Mouse (Mus musculus): ENCODE data around the gene Nol10. TPM values are rescaled to one million over a fixed set of nuclear protein-coding genes. Genes with fewer than 3 reads are reported as not detected.

Gene Nol10
- polyA plus RNA-seq, 1 experiment from 2014 or later = 15.0 TPM

DNA sequence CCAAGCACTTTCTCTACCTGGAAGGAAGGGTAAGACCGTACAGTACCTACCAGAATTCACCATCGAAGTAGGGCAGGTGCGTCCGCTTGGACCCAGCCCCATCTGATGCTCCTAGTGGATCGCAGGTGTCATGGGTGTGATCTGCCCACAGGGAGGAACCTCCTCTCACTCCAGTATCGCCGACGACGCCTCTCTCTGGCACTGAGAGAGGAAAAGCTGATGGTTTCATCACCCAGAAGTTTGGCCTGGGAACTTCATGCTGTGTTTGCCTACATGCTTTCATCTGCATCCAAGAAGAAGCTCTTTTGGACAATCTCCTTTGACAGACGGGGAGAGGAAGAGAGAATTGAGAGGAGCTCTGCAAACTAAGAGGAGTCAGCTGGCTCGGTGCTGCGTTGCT, 129.9 kb downstream of the Nol10 start:
- Histone ChIP-seq H3K4me1 (replicated peaks; ENCODE audit: insufficient read depth, low read length) (no peaks in the 10 kb centered on the region), H3K4me2 (ENCODE audit: low read length) (no peak overlapping the region), H3K4me3 (replicated peaks; ENCODE audit: low read depth, low read length) (no peak overlapping the region), H3K36me3 (ENCODE audit: insufficient read depth, low read length) (no peaks in the 10 kb centered on the region), H3K9ac (ENCODE audit: low read depth, low read length) (no peak overlapping the region), H3K27me3 (ENCODE audit: insufficient read depth, low read length) (no peaks in the 10 kb centered on the region), H3K9me3 (replicated peaks; ENCODE audit: low read length) (no peaks in the 10 kb centered on the region), H3K27ac (no peak overlapping the region)
- WGBS = 89% methylated on average over 12 of the region's 12 CpGs
- no peak for DNase-seq (ENCODE audit: low spot score)
- ATAC-seq (replicated peaks; ENCODE audit: low FRiP score, low read depth) = no peak
- no peak for TF ChIP-seq CTCF (IDR thresholded peaks at IDR 0.05; ENCODE audit: low read depth)

DNA sequence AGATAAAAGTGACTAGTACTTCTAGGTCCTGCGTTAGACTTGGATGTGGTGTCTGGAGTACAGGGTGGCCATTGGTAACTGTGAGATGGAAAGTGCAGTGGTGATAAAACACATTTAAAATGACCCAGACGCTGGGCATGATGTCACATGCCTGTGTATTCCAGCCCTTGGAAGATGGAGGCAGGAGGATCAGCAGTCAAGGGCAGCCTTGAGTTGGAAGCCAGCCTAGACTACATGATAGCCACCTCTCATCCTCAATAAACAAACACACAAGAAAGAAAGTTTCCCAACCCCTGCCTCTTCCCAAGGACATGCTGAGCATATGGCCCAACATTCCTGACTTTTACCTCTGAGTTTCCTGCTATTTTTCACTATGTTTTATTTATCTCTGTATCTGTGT, 130.6 kb downstream of the Nol10 start:
- H3K9me3 ChIP-seq (replicated peaks; ENCODE audit: low read length) = no peaks in the 10 kb centered on the region
- DNase-seq (ENCODE audit: low spot score) = no peak
- 88% methylated on average over 2 of the region's 2 CpGs for WGBS
- no peak overlapping the region for H3K4me2 ChIP-seq (ENCODE audit: low read length)
- no peaks in the 10 kb centered on the region for H3K36me3 ChIP-seq (ENCODE audit: insufficient read depth, low read length)
- no peaks in the 10 kb centered on the region for H3K27me3 ChIP-seq (ENCODE audit: insufficient read depth, low read length)
- no peaks in the 10 kb centered on the region for H3K4me1 ChIP-seq (replicated peaks; ENCODE audit: insufficient read depth, low read length)
- TF ChIP-seq CTCF (IDR thresholded peaks at IDR 0.05; ENCODE audit: low read depth) = no peak
- no peak overlapping the region for H3K9ac ChIP-seq (ENCODE audit: low read depth, low read length)
- no peak overlapping the region for H3K4me3 ChIP-seq (replicated peaks; ENCODE audit: low read depth, low read length)
- no peak overlapping the region for H3K27ac ChIP-seq
- no peak for ATAC-seq (replicated peaks; ENCODE audit: low FRiP score, low read depth)

Small RNA genes within 50 kb of the gene (microRNA-seq; reads per million reads assigned to microRNA genes)
- 11.0 reads per million, percentile 25 among the genes with 10 or more reads in this experiment for gene Mir3066

Other genes with a start within 250 kb of the Nol10 start
- 0.77 and 0.95 TPM in 2 replicates for gene Kcnf1, start 171.6 kb upstream of the Nol10 start, polyA plus RNA-seq (2015; fragmentation: Nextera tagmentation; extraction: Ambion mirVana)
- 418 and 467 TPM in 2 replicates for gene Pdia6, start 81.9 kb upstream of the Nol10 start, polyA plus RNA-seq (2015; fragmentation: Nextera tagmentation; extraction: Ambion mirVana)
- 19.2 and 19.9 TPM in 2 replicates for gene Atp6v1c2, start 19.1 kb upstream of the Nol10 start, polyA plus RNA-seq (2015; fragmentation: Nextera tagmentation; extraction: Ambion mirVana)
- 149 and 153 TPM in 2 replicates for gene Odc1, start 196.3 kb downstream of the Nol10 start, polyA plus RNA-seq (2015; fragmentation: Nextera tagmentation; extraction: Ambion mirVana)

Data from kidney, postnatal 0 days (tissue).